Mouse (Mus musculus) frontal cortex, adult (tissue): ENCODE results near the gene Phf2.

Source experiments
- ATAC-seq: cut with Nextera tagmentation; 2 replicates; pipeline ENCODE4 v1.9.2; 2017; ENCODE audit warnings: mild to moderate bottlenecking, moderate library complexity, mixed read lengths; ENCODE audit not compliant: low TSS enrichment

The Phf2 gene

DNA sequence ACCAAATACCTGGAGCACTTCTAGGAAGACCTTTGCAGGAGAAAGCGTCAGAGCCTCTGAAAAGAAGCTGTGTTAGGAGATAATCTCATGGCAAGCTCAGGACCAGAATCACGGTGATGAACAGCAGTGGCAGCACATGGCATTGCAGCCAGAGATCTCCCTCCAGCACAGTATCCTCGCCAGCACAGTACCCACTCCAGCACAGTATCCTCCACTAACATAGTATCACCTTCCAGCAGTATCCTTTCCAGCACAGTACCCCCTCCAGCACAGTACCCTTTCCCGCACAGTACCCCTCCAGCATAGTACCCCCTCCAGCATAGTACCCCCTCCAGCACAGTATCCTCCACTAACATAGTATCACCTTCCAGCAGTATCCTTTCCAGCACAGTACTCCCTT lies 61.3 kb downstream of the Phf2 start:
- ATAC-seq = 0 out of 2 replicates have a peak, but pooled peaks have one; percentile 32

DNA sequence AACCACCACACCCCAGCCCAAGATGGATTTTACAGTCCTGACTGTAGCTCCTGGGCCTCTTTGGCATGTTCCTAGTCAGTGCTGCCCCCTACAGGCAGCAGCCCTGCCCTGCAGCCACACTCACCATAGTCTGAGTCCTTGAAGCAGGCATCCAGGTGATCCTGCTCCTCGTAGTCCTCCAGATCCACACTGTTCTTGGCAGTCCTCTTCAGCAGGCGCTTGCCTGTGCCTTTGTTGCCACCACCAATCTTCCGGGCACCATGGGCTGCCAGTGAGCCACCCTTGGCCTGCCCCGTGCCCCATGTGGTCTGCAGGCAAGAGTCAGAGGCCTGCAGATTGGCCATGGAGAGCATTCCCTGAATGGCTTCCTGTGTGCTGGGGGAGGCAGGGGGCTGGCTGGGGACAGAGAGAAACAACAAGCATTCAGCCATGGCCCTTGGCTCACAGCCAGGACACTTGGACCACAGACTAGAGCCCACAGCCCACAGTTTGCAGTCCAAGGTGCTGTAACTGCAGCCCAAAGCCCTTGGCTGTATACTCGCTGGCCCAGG lies 63.4 kb downstream of the Phf2 start:
- 0 out of 2 replicates have a peak, but pooled peaks have one; percentile 39 for ATAC-seq

DNA sequence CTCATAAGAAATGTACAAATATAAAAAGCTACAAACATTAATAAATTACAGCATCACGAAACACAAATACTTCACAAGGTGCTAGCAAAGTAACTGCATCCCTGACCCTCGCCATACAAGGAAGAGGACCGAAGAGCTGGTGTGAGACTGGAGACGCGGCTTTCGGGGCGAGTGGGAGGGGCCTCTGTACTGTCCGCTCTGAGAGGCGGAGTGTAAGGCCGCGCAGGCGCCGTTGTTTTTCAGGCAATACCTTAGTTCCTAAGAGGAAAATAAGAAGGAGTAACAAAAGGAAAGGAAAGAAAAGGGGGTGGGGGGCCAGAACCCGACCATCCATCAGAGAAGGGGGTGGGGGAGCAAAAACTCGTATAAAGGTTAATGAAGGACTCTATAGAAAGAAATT lies 68.7 kb downstream of the Phf2 start:
- no peak for ATAC-seq

DNA sequence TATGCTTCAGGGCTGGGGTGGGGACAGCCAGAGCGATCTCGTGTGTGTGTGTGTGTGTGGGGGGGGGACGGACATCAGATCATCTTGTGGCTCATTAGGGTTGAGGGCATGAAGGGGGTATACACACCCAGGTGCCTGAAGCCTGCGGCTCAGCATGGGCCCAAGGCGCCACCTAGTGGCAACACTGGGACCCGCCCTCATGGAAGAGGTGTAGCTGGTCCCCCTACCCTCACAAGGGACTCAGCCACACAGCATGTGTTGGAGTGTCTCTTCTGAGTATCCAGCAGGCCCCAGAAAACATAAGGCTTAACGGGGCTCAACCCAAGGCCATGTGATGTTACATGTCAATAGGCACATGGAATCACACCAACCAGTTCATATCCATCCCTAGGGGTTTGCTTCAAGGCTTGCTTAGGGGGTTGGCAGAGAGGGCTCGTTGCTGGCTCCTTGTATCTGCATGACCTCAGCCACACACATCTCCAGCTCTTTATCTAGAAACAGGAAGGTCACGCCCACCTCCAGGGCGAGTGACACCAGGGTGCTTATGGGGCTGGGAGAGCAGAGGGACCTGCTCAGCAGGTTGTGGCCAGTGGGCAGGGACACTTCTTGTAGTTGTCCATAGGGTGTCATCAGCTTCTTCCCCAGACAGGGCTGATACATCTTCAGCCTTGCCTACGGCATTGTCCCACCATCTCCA lies 69.9 kb downstream of the Phf2 start:
- ATAC-seq = 0 out of 2 replicates have a peak, but pooled peaks have one; percentile 46

DNA sequence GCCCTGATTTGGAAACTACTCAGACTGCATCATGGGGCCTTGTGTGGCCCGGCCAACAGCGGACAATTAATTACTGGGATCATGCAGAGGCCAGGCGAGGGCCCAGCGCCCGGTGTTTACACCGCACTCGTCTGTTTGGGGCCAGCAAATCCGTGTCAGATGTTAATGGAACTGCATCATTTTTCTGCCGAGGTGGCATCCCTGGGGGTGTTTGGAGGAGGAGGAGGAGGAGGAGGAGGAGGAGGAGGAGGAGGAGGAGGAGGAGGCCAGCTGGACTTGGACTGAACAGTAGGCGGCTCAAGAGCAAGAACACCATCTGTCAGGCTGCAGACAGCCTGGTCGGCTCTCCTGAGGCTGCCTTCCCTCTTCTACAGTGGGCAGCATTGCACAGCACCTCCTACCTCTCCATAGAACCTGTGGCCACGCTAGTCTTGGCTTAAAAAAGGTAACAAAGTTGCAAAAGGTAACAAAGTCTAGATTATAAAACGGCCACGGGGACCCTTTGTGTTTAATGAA lies 72.6 kb downstream of the Phf2 start:
- peak; percentile 74 for ATAC-seq

DNA sequence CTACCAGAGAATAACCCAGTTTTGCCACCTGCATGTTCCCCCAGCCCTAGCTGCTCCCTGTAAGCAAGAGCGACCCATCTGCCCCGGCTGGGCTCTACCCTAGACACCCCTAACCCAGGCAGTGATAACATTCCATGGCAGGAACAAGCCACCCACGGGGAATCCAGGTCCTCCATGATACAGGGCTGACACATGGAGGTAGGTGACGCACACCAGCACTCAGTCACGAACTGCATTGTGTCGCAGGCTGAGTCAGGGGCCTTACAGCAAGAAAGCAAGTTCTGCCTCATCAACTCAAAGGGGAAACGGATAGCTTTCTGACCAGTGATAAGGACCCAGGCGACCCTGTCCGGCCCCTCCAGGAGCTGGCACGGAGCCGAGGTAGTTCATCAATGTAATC lies 74.0 kb downstream of the Phf2 start:
- ATAC-seq = no peak

DNA sequence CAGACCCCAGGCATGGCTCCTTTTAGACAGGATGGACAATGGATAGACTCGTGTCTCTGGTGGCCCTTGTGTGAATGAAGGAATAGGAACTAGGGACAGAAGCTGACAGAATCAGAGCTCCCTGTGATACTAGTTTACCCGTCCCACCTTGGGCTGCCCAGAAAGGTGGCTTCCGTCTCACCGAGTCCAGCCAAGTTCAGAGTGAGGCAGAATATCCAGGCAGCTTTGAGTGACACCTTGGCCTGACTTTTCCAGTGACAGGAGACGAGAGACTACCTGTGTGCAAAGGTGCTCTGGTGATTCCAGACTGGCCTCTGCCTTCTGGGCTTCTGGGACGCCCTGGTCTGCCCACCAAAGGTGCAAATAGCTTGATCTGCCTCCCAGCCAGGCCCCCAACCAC lies 75.2 kb downstream of the Phf2 start:
- ATAC-seq = no peak

DNA sequence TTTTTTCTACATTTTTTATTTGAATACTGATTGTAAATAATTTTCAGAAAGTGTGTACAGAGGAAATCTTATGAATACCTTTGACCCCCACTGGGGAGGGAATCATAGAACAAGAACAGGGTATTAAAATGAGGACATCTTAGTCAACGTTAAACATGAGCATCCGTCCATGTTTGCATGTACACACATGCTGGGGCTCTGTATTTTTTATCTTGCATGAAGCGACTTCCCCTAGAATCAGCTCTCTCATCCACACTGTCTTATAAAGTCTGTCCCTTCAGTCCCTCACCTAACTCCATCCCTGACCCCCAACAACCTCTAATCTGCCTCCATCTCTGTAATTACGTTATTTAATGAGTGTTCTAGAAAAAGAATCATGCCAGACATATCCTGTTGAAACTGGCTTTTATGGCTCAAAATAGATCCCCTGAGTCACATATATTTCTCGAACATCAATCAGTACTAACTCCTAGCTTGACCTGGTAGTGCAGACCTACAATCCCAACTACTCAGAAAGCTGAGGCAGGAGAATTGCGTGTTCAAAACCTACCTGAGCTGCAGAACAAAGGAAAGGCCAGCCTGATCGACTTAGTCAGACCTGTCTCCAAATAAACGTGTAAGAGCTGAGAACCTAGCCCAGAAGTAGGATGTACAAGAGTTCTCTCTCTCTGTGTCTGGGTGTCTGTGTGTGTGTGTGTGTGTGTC lies 86.2 kb downstream of the Phf2 start:
- ATAC-seq = no peak

DNA sequence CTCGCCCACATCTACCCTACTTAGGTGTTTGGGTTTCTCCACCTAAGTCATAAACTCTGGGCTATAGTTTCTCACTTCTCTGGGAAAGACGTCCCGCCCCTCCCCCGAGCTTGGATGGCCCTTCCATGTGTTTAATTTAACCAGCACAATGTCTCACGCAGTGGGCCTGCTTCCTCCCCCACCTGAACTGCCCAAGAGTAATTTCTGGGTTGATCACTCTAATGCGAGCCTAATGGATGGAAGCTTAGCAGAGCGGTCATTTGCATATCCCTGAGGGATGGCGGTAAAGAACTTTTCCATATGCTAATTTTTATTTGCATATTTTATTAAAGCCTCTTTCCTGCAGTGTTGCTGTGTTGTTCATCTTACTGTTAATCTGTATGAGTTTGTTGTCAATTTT lies 86.8 kb downstream of the Phf2 start:
- no peak for ATAC-seq

DNA sequence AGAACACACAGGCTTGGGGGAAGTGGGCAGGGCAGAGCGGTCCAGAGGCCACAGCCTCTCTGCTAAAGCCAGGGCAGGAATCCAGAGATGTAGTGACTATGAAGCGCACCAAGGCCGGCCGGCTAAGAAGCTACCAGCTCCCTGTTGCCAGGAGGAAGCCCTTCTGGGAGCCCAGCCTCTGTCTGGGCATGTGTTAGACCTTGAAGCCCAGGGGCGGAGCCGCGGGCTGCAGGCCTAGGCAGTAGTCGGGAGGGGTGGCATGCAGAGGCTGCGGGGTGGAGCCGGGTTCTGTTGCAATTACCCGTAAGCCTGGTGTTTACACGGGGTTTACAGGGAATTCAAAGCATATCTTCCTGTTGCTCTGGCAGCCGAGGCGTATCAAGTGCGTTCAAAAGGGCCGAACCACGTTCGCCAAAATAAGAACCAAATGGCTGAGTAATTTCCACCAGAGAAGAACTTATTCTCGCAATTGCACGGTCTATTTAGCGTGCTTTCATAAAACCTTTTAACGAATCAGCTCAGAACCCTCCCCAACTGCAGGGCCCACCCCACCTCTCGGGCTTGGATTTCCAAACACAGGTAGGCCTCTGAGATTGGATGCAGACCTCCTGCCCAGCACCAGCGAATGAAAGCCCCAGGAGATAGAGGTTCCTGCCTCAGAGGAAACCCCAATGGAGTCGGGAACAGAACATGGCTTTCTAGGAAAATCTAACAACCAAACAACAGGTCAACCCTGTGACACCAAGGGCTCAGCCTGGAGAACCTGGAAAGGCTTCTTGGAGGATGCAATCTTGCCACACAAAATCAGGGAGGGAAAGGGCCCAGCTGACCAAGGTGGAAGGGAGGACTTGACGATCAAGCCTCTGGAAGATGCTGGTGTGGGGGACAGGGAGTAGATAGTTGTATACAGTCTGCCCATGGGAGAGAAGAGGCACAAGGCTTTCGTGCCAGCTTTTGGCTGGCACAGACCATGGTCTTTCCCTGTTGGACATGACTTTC lies 87.9 kb downstream of the Phf2 start:
- no peak for ATAC-seq

DNA sequence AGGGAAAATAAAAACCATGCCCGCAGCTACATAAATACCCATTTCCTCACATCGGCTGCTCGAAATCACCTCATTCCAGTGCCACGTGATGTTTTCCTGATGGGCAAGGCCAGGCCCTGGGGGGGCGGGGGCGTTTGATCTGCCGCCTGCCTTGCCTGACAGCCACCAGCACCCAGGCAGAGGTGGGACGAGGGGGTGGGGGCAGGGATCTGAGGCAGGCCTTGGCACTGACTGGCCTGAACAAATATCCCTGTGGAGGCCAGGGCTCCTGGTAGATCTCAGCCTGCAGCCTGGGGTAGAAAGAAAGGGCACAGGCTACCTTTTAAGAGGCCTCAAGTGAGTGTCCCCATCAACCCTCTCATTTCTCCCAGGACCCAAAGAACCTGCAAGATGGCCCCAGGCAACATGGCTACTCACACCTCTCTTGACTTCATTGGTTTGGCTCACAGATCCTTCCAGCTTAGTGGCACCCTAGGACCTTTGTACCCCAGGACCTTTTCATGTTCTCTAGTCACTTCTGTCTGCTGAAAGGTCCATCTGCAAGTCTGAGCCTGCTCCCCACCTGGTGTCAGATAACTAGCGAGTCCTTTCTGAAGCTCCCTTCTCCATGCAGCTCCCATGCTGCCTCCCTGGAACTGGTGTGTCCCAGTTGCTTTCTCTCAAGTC lies 90.4 kb downstream of the Phf2 start:
- ATAC-seq = no peak

DNA sequence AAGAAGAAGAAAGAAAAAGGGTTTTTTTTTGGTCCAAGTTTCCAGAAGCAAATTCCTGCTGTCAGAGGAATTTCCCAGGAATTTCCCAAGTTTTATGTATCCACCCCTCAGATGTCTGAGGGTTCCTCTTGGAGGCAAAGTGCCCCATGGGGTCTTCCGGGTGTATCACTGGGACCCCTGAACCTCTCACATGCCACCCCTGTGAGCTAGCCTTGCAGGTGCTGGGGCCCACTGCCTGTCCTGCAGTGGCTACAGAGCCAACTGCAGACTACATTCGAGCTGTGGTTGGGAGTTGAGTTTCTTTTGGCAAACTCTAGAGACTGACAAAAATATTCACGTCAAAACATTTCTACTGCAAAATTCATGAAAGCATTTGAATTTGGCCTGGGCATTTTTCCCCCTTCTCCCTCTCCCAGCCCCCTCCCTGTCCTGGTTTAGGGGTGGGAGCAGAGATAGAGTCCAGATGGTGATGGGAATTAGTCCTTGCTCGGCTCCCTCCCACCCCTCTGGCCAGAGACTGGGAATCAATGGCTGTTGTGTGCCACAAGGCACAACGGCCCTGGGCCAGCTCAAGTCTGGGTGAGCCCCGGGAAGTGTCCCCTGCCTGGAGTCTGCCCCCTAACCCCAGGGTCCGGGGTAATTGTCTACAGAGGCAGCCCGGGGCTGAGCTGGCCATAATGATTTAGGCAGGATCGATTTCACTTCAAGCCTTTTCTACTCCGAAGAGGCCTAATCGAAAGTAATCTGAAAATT lies 91.2 kb downstream of the Phf2 start:
- no peak for ATAC-seq

DNA sequence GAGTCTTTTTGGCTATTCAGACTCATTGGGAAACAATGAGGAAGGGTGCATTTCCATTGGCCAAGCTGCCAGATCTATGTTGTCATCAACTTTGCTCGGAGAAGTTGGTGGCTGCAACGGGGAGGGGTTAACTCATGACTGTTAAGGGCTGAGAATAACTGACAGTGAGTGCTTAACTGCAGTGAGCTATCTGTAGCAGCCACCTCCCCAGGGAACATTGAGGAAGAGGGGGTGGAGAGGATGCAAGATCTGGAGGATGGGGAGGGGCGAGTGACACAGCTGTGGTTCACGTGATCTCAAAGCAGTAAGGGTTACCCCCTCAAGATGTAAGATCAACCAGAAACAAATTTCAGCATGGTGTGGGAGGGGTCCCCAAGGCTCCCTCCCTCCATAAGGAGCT lies 92.8 kb downstream of the Phf2 start:
- no peak for ATAC-seq

DNA sequence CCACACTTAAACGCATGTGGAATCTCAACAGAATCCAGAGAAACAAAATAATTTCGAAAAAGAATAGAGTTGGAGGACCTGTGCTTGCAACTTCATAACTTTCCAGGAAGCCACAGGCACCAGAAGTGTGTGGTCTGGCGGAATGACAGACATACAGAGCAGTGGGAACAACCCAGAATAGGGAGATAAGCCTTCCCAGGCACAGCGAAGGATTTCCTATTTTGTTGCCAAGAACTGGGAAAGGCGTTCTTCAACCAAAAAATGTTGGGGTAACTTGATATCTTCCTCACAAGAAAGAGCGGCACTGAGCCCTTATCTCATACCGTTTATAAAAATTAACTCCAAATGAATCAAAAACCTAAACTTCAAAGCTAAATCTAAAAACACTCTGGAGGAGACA lies 96.4 kb downstream of the Phf2 start:
- no peak for ATAC-seq

DNA sequence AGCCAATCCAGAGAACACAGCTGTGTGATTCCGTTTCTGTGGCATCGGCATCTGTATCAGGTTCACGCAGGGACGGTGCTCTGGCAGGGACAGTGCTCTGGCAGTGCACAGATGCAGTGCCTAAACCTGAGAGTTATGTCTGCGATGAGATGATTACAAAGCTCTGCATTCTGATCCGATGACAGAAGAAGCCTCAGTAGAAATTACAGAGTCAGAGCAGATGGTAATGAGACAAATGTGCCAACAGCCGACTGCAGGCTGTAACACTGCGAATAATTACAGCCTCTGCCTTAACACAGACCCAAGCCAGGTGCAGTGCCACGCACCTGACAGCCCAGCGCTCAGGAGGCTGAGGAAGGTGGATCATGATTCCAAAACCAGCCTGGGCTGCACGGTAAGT lies 102.8 kb downstream of the Phf2 start:
- ATAC-seq = peak; percentile 27; the same call in 1 of the 2 replicates

DNA sequence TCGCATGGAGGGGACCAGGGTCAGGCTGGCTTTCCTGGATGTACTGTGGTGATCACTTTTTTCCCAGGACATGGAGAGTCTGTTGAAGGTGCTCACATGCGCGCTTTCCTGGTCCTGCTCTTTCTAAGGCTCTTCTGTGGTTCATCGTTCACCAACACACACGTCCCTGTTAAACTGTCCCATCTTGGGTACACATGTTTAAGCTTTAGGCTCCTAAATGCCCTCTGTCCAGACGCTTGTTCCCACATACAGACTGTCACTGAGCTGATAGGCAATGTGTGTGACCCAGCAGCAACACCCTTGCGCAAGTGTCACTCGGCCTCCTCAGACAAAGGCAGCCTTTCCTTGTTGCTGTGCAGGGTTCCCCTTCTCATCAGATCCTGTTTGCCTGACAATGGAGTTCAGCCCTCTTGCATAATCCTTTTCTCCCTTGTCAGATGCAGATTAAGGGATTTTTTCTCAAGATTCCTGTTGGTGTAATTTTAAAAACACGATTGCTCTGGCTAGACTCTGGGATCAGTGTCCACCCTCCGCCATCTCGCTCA lies 107.1 kb downstream of the Phf2 start:
- ATAC-seq = no peak

DNA sequence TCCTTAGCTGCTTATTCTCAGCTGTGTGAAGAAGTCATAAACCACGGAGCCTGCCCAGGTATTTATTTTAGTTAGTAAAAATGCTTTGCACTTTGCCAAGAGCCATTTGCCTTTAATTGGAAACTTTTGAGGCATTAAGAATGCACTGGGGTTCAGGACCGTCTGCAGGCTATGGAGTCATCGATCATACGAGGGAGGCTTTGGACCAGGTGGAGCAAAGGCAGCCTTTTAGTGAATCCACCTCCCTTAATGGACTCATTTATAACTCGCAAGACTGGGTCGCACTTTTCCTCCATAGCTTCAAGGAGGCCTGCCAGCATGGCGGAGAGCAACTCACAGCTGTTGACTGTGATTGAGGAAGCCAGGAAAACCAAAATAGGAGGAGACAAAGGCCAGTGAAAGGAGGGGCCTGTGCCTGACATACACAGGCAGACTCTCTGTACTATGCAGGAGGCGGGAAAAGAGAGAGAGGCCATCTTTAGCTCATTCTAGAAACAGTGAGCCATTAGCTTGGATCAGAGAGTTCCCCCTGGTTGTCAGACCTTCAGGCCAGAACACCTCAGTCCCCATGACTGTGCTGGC lies 110.0 kb downstream of the Phf2 start:
- ATAC-seq = no peak

DNA sequence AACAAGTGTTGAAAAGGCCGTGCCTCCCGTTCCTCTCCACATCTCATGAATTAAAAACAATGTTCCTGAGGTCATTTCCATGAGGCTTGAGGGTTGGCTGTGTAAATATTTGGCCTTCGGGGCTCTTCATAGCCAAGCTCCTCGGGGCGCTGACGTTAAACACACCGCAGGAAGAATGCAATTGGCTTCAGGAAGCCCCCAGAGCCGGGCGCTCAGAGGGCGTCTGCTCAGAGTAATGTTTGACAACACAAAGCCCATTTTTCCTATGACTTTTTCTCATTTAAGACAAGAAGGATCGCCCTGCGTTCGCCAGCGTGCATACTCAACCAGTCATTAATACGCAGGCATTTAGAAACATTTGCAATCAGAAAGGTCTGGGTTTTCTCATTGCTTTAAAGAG lies 114.2 kb downstream of the Phf2 start:
- ATAC-seq = no peak
